Mouse (Mus musculus): ENCODE measurements around the gene Gm14295.
"Not testable (repeated sequence)": the region's sequence is repeated elsewhere in the genome, so short reads cannot be mapped to it uniquely, and the experiment has no call there.

Gm14295 gene

DNA sequence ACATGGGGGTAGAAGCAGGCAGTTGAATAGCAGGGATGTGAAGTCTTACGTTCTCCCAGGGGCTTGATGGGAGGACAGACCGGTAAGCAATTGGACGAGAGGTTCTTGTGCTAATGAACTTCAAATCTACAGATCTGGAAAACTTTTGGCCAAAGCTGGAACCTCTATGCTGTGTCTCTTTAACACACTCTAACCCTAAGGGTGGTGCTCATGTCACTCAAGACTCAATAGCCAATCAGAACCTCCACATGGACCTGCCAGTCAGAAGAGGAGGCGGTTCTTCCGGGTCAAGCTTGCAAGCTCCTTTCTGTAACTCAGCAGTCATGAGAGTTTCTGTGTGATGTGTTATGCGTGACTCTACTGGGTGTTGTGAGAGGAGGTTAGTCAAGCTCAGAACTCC, at the start of gene Gm14295:
TSS of gene Gm14295 (plus strand) at position 301 of the 400 bp plus-strand sequence.
- not testable (repeated sequence) for ATAC-seq (ENCODE audit: low TSS enrichment)

DNA sequence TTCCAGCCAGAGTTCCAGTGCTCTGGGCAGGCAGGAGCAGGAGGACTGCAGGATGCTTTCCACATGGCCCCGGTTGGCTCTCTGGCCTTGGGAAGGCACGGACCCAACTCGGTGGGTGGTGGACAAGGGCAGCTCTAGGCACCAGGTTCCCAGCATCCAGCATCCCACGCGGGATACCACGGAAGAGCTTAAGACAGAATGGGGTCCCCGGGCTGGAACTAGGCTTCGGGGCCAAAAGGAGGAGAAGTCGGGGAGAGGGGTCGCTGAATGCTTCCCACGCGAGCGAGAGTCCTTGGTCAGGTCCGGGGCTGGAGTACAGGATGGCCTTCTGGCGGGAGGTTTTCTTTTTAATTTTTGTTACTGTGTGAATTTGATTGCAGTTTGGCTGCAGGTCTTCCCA, 373 bp downstream of the Gm14295 start:
- ATAC-seq (ENCODE audit: low TSS enrichment), result not testable (repeated sequence)

DNA sequence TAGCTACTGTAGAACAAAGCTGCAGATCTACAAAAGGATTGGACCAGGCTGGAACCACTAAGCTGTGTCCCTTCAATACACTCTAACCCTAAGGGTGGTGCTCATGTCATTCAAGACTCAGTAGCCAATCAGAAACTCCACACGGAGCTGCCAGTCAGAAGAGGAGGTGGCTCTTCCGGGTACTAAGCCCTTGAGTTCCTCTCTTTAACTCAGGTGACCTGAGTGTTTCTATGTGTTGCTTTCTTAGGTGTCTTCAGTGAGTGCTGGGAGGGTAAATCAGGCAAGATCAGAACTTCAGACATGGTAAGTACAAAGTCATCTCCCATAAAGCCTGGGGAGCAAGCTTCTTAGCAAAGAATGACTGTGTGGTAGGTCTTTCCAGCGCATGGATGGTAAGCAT, 32.4 kb downstream of the Gm14295 start, which contains the start of gene Gm14408:
TSS of gene Gm14408 (plus strand) at position 301 of the 400 bp plus-strand sequence.
- ATAC-seq (ENCODE audit: low TSS enrichment), result not testable (repeated sequence)
